Mouse (Mus musculus) ES-E14 (cell line): ENCODE results near the gene Med13l. TPM values are rescaled to one million over a fixed set of nuclear protein-coding genes. Genes with fewer than 3 reads are reported as not detected.

ENCODE experiments used
- DNase-seq: peaks from one replicate; pipeline ENCODE4 v3.0.0-alpha.2; 2013; ENCODE audit warnings: low read depth, low spot score
- H3K27ac ChIP-seq: 2 replicates; pipeline ENCODE4 v1.5.1; 2012; ENCODE audit warnings: low read depth, mild to moderate bottlenecking, low read length, moderate library complexity, mixed read lengths; ENCODE audit not compliant: poor library complexity, insufficient read depth, severe bottlenecking
- H3K36me3 ChIP-seq: 2 replicates; pipeline ENCODE4 v1.6.1; 2012; ENCODE audit warnings: mild to moderate bottlenecking, low read length, moderate library complexity, mixed read lengths; ENCODE audit not compliant: control insufficient read depth, poor library complexity, insufficient read depth, severe bottlenecking
- H3K4me1 ChIP-seq, 2 experiments: fragments of 150-350 bp in 1 of 2; sonication (generic) in 1 of 2; 2 replicates each; pipeline ENCODE4 v1.6.1; 2012; ENCODE audit warnings: low read length in 2 of 2, mild to moderate bottlenecking in 1 of 2, mixed read lengths in 1 of 2; ENCODE audit not compliant: control insufficient read depth in 2 of 2, insufficient read depth in 2 of 2, poor library complexity in 1 of 2
- H3K4me3 ChIP-seq, 2 experiments: fragments of 150-350 bp in 1 of 2; sonication (generic) in 1 of 2; 2 replicates each; pipeline ENCODE4 v1.5.1; 2012; ENCODE audit warnings: low read length in 2 of 2, low read depth in 1 of 2, mild to moderate bottlenecking in 1 of 2, mixed read lengths in 1 of 2; ENCODE audit not compliant: insufficient read depth in 1 of 2, poor library complexity in 1 of 2, severe bottlenecking in 1 of 2
- H3K9ac ChIP-seq: 2 replicates; pipeline ENCODE4 v1.6.1; 2012; ENCODE audit warnings: low read depth, mild to moderate bottlenecking, low read length, mixed read lengths; ENCODE audit not compliant: poor library complexity, insufficient read depth, severe bottlenecking
- H3K9me3 ChIP-seq: fragments of 150-350 bp; sonication (generic); 2 replicates; pipeline ENCODE4 v1.6.1; 2012; ENCODE audit warnings: low read depth, mild to moderate bottlenecking, low read length; ENCODE audit not compliant: control insufficient read depth, insufficient read depth
- CHD2 ChIP-seq: IDR thresholded peaks from 2 replicates; pipeline ENCODE4 v1.6.1; 2014; ENCODE audit warnings: mild to moderate bottlenecking, low read depth, low read length, inconsistent platforms
- HCFC1 ChIP-seq: IDR thresholded peaks from 2 replicates; pipeline ENCODE4 v1.6.1; 2012; ENCODE audit warnings: low read length, inconsistent platforms, borderline replicate concordance; ENCODE audit not compliant: insufficient read depth
- MAFK ChIP-seq: IDR thresholded peaks from 2 replicates; pipeline ENCODE4 v1.6.1; 2014; ENCODE audit warnings: mild to moderate bottlenecking, low read depth, low read length, inconsistent platforms; ENCODE audit not compliant: insufficient read depth
- ZC3H11A ChIP-seq: IDR thresholded peaks from 2 replicates; pipeline ENCODE4 v1.6.1; 2012; ENCODE audit warnings: low read depth, mild to moderate bottlenecking, inconsistent platforms, low read length, borderline replicate concordance
- ZNF384 ChIP-seq: IDR thresholded peaks from 2 replicates; pipeline ENCODE4 v1.6.1; 2012; ENCODE audit warnings: low read depth, low read length, inconsistent platforms
- in situ Hi-C, 2 experiments: fragments of 600-800 bp; cut with MboI; formaldehyde crosslinking; loops; one replicate each; pipeline ENCODE4 v1.15.1; 2025; ENCODE audit warnings: low sequenced_read_pairs in 2 of 2, inconsistent platforms in 1 of 2; ENCODE audit not compliant: unreplicated experiment in 2 of 2
- total RNA-seq: library from RNA; depleted of rRNA; stranded (reverse); fragments of 300-350 nt; gene quantifications from 2 replicates; pipeline ENCODE4 v1.2.3, GENCODE M21; 2012

Gene Med13l
- total RNA-seq, 1 experiment = 52.4 TPM

DNA sequence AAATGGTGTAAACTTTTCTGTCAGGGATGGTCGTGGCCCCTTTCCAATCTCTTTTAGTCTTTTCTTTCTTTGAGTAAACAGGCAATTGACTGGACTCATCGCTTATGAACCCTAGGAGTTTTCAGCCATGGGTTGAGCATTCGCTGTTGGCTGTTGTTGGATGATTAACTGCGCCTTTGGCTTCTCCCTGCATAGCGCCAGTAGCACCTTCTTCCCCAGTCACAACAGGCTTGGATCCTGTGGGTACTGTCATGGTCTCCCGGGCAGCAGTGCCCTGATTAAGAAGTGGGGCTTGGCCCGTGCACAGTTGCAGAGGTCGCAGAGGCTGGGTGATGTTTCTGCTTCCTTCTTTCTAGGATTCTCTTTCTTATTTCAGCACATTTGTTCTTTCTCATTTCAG is 124.7 kb downstream of the Med13l start:
- H3K4me1 ChIP-seq = peaks cover 8 to 13% of the 10 kb centered on the region in 2 experiments; a peak in 3 of 4 replicates
- no peak overlapping the region for H3K9ac ChIP-seq
- in situ Hi-C loops = no loop called here
- H3K36me3 ChIP-seq = peaks cover 14% of the 10 kb centered on the region; the same call in 1 of the 2 replicates
- H3K9me3 ChIP-seq = no peaks in the 10 kb centered on the region
- no peak overlapping the region for H3K4me3 ChIP-seq
- no peak for DNase-seq
- no peak overlapping the region for H3K27ac ChIP-seq
- TF ChIP-seq ZC3H11A (no peak), MAFK (no peak), CHD2 (no peak), ZNF384 (no peak), HCFC1 (no peak)

DNA sequence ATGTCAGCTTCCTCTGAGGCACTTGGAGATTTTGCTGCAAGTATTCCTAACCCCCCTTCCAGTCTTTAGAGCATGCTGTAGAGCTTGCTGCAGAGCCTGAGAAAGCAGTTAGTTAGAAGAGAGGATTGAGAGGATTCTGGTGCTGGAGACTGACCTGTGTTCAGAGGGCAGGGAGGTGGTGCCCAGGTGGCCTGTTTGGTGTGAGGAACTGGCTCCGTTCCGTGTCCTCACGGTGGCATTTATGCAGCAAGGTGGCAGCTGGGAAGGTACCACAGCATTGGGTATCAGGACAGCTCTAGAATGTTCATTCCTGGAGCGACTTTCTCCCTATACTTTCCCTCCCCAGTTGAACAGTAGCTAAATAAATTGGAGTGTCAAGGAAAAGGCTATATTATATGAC is 125.5 kb downstream of the Med13l start:
- in situ Hi-C loops = no loop called here
- Histone ChIP-seq H3K4me1 (peaks cover 8 to 13% of the 10 kb centered on the region in 2 experiments; a peak in 3 of 4 replicates), H3K9me3 (no peaks in the 10 kb centered on the region), H3K9ac (no peak overlapping the region), H3K27ac (no peak overlapping the region), H3K4me3 (no peak overlapping the region), H3K36me3 (peaks cover 8% of the 10 kb centered on the region; the same call in 1 of the 2 replicates)
- DNase-seq = no peak
- TF ChIP-seq ZNF384 (no peak), HCFC1 (no peak), MAFK (no peak), ZC3H11A (no peak), CHD2 (no peak)

DNA sequence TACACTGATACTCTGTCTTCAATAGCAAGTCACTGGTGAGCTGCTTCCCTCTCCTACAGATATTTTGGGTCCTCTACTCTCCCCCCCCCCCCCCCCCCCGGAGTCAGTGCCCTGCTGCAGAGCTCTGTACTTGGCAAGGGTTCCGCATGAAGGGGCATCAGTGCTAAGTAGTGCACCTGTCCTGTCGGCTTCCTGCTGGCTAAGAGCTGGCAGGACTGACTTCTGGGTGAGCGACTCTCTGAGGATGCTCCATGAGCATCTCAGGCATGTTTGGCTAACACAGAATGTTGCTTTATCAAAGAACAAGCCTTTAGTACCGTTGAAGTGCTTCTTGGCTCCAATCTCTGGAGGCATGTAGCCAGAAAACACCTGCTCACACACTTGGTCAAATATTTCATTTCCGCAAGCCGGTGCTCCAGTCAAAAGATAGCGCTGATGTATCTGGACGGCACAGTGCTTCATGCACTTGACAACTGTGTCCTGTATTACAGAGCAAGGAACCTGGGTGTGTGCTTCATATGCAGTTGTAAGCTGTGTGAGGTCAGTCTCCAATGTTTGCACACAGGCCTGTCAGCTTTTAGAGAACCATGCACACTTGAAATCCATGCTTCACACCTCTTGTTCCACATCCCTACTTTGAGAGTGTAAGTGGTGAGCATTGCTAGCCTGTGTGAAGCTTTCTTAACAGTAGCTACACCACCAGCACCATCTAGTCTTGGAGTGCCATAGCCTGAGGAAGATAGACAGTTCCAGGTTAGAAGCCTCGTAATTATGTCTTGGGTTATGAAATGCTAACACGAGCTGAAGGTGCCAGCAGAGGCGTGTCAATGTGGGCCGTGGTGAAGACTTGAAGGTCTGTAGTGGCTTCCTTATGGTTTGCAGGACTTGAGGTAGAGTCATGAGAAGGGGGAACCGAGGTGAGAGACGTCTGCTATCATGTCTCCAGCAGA is 128.7 kb downstream of the Med13l start:
- no peak for DNase-seq
- no peak overlapping the region for H3K27ac ChIP-seq
- no peak overlapping the region for H3K4me3 ChIP-seq
- no peaks in the 10 kb centered on the region for H3K9me3 ChIP-seq
- TF ChIP-seq ZC3H11A (no peak), HCFC1 (no peak), ZNF384 (no peak), CHD2 (no peak), MAFK (no peak)
- in situ Hi-C loops = no loop called here
- peaks cover 8 to 20% of the 10 kb centered on the region in 2 experiments for H3K4me1 ChIP-seq
- peaks cover 4% of the 10 kb centered on the region; the same call in 1 of the 2 replicates for H3K36me3 ChIP-seq
- H3K9ac ChIP-seq = no peak overlapping the region

DNA sequence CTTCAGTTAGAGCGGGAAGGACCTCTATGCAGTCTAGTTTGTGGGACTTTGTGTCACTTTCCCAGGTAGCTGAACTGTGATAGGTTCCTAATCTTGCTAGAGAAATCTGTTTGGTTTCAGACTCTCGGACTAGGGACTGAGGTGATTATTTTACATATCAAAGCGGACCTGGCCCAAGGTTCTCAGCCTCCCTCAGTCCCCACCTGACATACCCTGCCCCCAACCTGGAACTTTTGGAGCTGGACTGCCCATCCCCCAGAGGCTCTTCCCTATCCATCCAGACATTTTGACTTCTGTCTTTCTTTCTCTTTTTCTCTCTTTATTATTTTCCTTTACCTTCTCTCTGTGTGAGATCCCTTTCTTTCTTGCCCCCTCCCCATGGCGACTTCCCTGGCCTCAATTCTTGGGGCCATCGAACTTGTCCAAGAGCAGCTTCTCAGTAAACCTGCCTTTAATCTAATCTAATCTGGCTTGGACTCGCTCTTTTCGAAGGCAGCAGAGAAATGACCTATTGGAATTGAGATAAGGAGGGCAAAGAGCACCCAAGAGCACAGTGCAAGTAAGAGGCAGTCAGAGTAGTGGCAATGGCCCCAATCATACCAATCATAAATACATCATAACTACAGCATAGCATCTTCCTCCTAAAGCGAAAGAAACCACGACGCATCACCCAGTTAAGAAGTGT is 130.7 kb downstream of the Med13l start:
- in situ Hi-C loops = no loop called here
- no peak overlapping the region for H3K9ac ChIP-seq
- H3K36me3 ChIP-seq = peaks cover 4% of the 10 kb centered on the region; the same call in 1 of the 2 replicates
- H3K4me1 ChIP-seq = peaks cover 8 to 18% of the 10 kb centered on the region in 2 experiments
- no peak for TF ChIP-seq MAFK
- TF ChIP-seq HCFC1 = no peak
- TF ChIP-seq CHD2 = no peak
- no peak for TF ChIP-seq ZNF384
- no peak for TF ChIP-seq ZC3H11A
- no peak overlapping the region for H3K27ac ChIP-seq
- DNase-seq = no peak
- H3K9me3 ChIP-seq = no peaks in the 10 kb centered on the region
- H3K4me3 ChIP-seq = no peak overlapping the region
